ENCODE assay signal across 23 mouse cellular contexts in genomic region chr6:94898881-94899280, GRCm38 (mm10).
DNase-seq lines count a peak whose midpoint lies in the region; ATAC-seq and TF ChIP-seq lines count a peak whose summit lies in the region.
"Had no signal": no experiment of that assay in that cellular context is flagged by ENCODE, and none has a peak within 500 bp of the region (broad histone marks: within the 10 kb centered on the region; RNA-seq: fewer than 3 reads in every experiment).

No protein-coding gene starts in this region.

- H3K9ac ChIP-seq in heart, embryonic 11.5 days (ENCODE audit: low read depth, low read length): no peak overlapping the region
- H3K9ac ChIP-seq in kidney, embryonic 16.5 days (replicated peaks; ENCODE audit: low read length): no peak overlapping the region
- H3K9ac ChIP-seq: forebrain, embryonic 15.5 days; hindbrain, embryonic 12.5 days; hindbrain, embryonic 15.5 days had no signal

- H3K27me3 ChIP-seq in heart, embryonic 11.5 days (ENCODE audit: control insufficient read depth, insufficient read depth, low read length): no peaks in the 10 kb centered on the region
- no peaks in the 10 kb centered on the region for H3K27me3 ChIP-seq in kidney, adult 2 months (replicated peaks; ENCODE audit: control insufficient read depth, insufficient read depth, low read length)
- no peaks in the 10 kb centered on the region for H3K27me3 ChIP-seq in kidney, embryonic 16.5 days (ENCODE audit: insufficient read depth, low read length)
- no peaks in the 10 kb centered on the region for H3K27me3 ChIP-seq in small intestine, adult 2 months (ENCODE audit: control insufficient read depth, insufficient read depth, low read length)
- H3K27me3 ChIP-seq: CH12.LX; forebrain, embryonic 15.5 days; hindbrain, embryonic 12.5 days; hindbrain, embryonic 15.5 days; Patski had no signal

- H3K4me1 ChIP-seq in heart, embryonic 11.5 days (ENCODE audit: control insufficient read depth, insufficient read depth, low read length): no peaks in the 10 kb centered on the region
- H3K4me1 ChIP-seq in kidney, adult 2 months (ENCODE audit: control insufficient read depth, insufficient read depth, low read length): no peaks in the 10 kb centered on the region
- no peaks in the 10 kb centered on the region for H3K4me1 ChIP-seq in kidney, embryonic 16.5 days (ENCODE audit: insufficient read depth, low read length)
- H3K4me1 ChIP-seq in small intestine, adult 2 months (ENCODE audit: control insufficient read depth, insufficient read depth, insufficient read length, low read length): peaks cover 5% of the 10 kb centered on the region; the same call in 1 of the 2 replicates
- H3K4me1 ChIP-seq: forebrain, embryonic 15.5 days; heart, embryonic 10.5 days; hindbrain, embryonic 12.5 days; hindbrain, embryonic 15.5 days had no signal

- no peak overlapping the region for H3K4me3 ChIP-seq in heart, embryonic 11.5 days (ENCODE audit: low read depth, low read length)
- H3K4me3 ChIP-seq in kidney, adult 2 months (ENCODE audit: insufficient read depth, low read depth, low read length): no peak overlapping the region
- no peak overlapping the region for H3K4me3 ChIP-seq in kidney, embryonic 16.5 days (ENCODE audit: low read length)
- H3K4me3 ChIP-seq in small intestine, adult 2 months (ENCODE audit: low read depth, low read length): no peak overlapping the region
- H3K4me3 ChIP-seq: forebrain, embryonic 10.5 days; forebrain, embryonic 15.5 days; heart, adult 2 months; heart, embryonic 10.5 days; hindbrain, embryonic 12.5 days; hindbrain, embryonic 15.5 days had no signal

- TF ChIP-seq CTCF in kidney, adult 2 months (conservative IDR thresholded peaks at IDR 0.05; ENCODE audit: insufficient read depth, insufficient read length, low read depth, low read length): no peak
- no peak for TF ChIP-seq CTCF in small intestine, adult 2 months (IDR thresholded peaks at IDR 0.05; ENCODE audit: extremely low read depth, insufficient read length, insufficient replicate concordance, low read depth, low read length)

- no peaks in the 10 kb centered on the region for H3K9me3 ChIP-seq in heart, embryonic 11.5 days (replicated peaks; ENCODE audit: control insufficient read depth, low read length)
- H3K9me3 ChIP-seq in kidney, embryonic 16.5 days (ENCODE audit: low read length): no peaks in the 10 kb centered on the region
- H3K9me3 ChIP-seq: forebrain, embryonic 10.5 days; forebrain, embryonic 15.5 days; heart, embryonic 10.5 days; hindbrain, embryonic 12.5 days; hindbrain, embryonic 15.5 days had no signal

- no peak overlapping the region for H3K4me2 ChIP-seq in heart, embryonic 11.5 days
- no peak overlapping the region for H3K4me2 ChIP-seq in kidney, embryonic 16.5 days (replicated peaks; ENCODE audit: low read depth, low read length)
- H3K4me2 ChIP-seq: forebrain, embryonic 15.5 days; hindbrain, embryonic 12.5 days; hindbrain, embryonic 15.5 days had no signal

- no peak for ATAC-seq in heart, embryonic 11.5 days (replicated peaks; ENCODE audit: insufficient number of reproducible peaks, low FRiP score, low TSS enrichment)
- no peak for ATAC-seq in kidney, embryonic 16.5 days (ENCODE audit: low FRiP score, low TSS enrichment)
- ATAC-seq: forebrain, embryonic 15.5 days; Patski had no signal

- H3K36me3 ChIP-seq in heart, embryonic 11.5 days (ENCODE audit: control insufficient read depth, insufficient read depth, low read length): no peaks in the 10 kb centered on the region
- H3K36me3 ChIP-seq in kidney, adult 2 months (ENCODE audit: control insufficient read depth, insufficient read depth, low read length): no peaks in the 10 kb centered on the region
- H3K36me3 ChIP-seq in kidney, embryonic 16.5 days (ENCODE audit: insufficient read depth, low read length): no peaks in the 10 kb centered on the region
- no peaks in the 10 kb centered on the region for H3K36me3 ChIP-seq in small intestine, adult 2 months (ENCODE audit: control insufficient read depth, insufficient read depth, low read length)
- H3K36me3 ChIP-seq: forebrain, embryonic 10.5 days; forebrain, embryonic 15.5 days; G1E; heart, embryonic 10.5 days; hindbrain, embryonic 12.5 days; hindbrain, embryonic 15.5 days had no signal

- no peak overlapping the region for H3K27ac ChIP-seq in heart, embryonic 11.5 days (ENCODE audit: low read depth, low read length)
- H3K27ac ChIP-seq in kidney, adult 2 months (ENCODE audit: insufficient read depth, low read depth, low read length): no peak overlapping the region
- H3K27ac ChIP-seq in kidney, embryonic 16.5 days (ENCODE audit: low read length): no peak overlapping the region
- peak overlapping the region; percentile 63 for H3K27ac ChIP-seq in small intestine, adult 2 months (ENCODE audit: insufficient read depth, low read depth, low read length)
- H3K27ac ChIP-seq: forebrain, embryonic 10.5 days; forebrain, embryonic 15.5 days; heart, adult 2 months; heart, embryonic 10.5 days; hindbrain, embryonic 12.5 days; hindbrain, embryonic 15.5 days had no signal

- peak; percentile 51 for DNase-seq in heart, adult 11 months
- DNase-seq in kidney, adult 2 months: peak; percentile 63
- DNase-seq in kidney, postnatal 14 days: no peak
- peak; percentile 2 to 11 for DNase-seq in kidney, postnatal 36 days
- DNase-seq: adrenal gland, postnatal 10 days; adrenal gland, postnatal 36 days; B cell, adult 2 months; cerebellum, adult 11 months; cerebellum, adult 9-10 months; cerebellum, postnatal 14 days; gastrocnemius, postnatal 25 days; heart, adult 2 months had no signal

- no peak for TF ChIP-seq POLR2A in kidney, adult 2 months (IDR thresholded peaks at IDR 0.05; ENCODE audit: low read depth, low read length)
- no peak for TF ChIP-seq POLR2A in small intestine, adult 2 months (IDR thresholded peaks at IDR 0.05; ENCODE audit: low read depth, low read length)

- 90% methylated on average over 9 of the region's 9 CpGs for whole genome bisulfite sequencing in heart, embryonic 11.5 days (ENCODE audit: insufficient replicate concordance)
- 81% methylated on average over 9 of the region's 9 CpGs for WGBS in kidney, adult 2 months
- WGBS in kidney, embryonic 16.5 days: 87% methylated on average over 9 of the region's 9 CpGs
- 32% methylated on average over 9 of the region's 9 CpGs for WGBS in small intestine, adult 2 months
